Mouse (Mus musculus): ENCODE measurements around the gene Srgap2.
A peak's percentile ranks its signal among the peaks of the same experiment; 100 is the strongest.

DNA sequence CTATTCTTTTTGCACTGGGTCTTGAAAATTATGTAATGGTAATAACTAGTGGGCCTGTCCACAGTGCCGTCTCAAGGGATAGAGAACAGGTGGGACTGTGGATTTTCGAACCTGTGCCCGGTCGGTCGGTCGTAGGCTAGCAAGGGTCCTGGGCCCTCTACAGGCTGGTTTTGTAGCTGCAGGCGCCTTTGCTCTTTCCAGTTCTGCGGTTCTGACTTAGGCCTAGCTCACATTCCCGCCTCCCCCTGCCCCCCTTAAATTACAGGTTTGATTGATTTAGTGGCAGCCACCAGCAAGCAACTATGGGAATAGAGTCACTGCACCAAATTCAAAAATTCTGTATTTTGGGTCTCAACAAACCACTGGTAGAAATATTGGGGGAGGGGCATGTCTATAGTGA, 281.2 kb downstream of the Srgap2 start:
- TF ChIP-seq POLR2A (IDR thresholded peaks at IDR 0.05; ENCODE audit: borderline replicate concordance, low read depth, low read length) (no peak), CTCF (IDR thresholded peaks at IDR 0.05; ENCODE audit: low read depth, low read length) (peak; percentile 78)

All from bone marrow macrophage, adult 2 months (primary cell).